Mouse (Mus musculus) urinary bladder, postnatal 14 days (tissue): ENCODE results near the gene Myof.

Experiments used
- DNase-seq: peaks from one replicate; pipeline ENCODE4 v3.0.0; 2021; ENCODE audit warnings: low spot score

The Myof gene

GRCm38 (mm10) chr19:38043281-38043981, at the start of gene Myof:
Gene Myof, minus strand, starts transcription at chr19:38043577.
- peak; percentile 83 for DNase-seq

- DNase-seq, result no peak
Measured at GRCm38 (mm10) chr19:38091512-38091985, 48.2 kb upstream of the Myof start.

GRCm38 (mm10) chr19:38089358-38089757, 46.0 kb upstream of the Myof start:
- no peak for DNase-seq

- DNase-seq, result peak; percentile 57
Measured at GRCm38 (mm10) chr19:38086948-38087551, 43.7 kb upstream of the Myof start.

GRCm38 (mm10) chr19:38085841-38086240, 42.5 kb upstream of the Myof start:
- no peak for DNase-seq

GRCm38 (mm10) chr19:38082931-38083525, 39.7 kb upstream of the Myof start:
- no peak for DNase-seq

- no peak for DNase-seq
Measured at GRCm38 (mm10) chr19:38081361-38081760, 38.0 kb upstream of the Myof start.

- DNase-seq, result no peak
Measured at GRCm38 (mm10) chr19:38077851-38078540, 34.6 kb upstream of the Myof start.

- DNase-seq, result no peak
Measured at GRCm38 (mm10) chr19:38076251-38076650, 32.9 kb upstream of the Myof start.

- DNase-seq, result no peak
Measured at GRCm38 (mm10) chr19:38075051-38075450, 31.7 kb upstream of the Myof start.

GRCm38 (mm10) chr19:38073226-38073625, 29.8 kb upstream of the Myof start:
- DNase-seq, result no peak

- no peak for DNase-seq
Measured at GRCm38 (mm10) chr19:38064051-38064450, 20.7 kb upstream of the Myof start.

- DNase-seq, result no peak
Measured at GRCm38 (mm10) chr19:38063201-38063600, 19.8 kb upstream of the Myof start.

GRCm38 (mm10) chr19:38056931-38057330, 13.6 kb upstream of the Myof start:
- DNase-seq, result no peak

- DNase-seq, result no peak
Measured at GRCm38 (mm10) chr19:38056276-38056675, 12.9 kb upstream of the Myof start.

- no peak for DNase-seq
Measured at GRCm38 (mm10) chr19:38055798-38056197, 12.4 kb upstream of the Myof start.

- peak; percentile 98 for DNase-seq
Measured at GRCm38 (mm10) chr19:38054720-38055192, 11.4 kb upstream of the Myof start, which contains the start of gene Cep55. Gene Cep55, plus strand, starts transcription at chr19:38055011.

GRCm38 (mm10) chr19:38054149-38054719, 10.9 kb upstream of the Myof start:
- DNase-seq, result peak; percentile 81

- no peak for DNase-seq
Measured at GRCm38 (mm10) chr19:38053227-38054041, 10.1 kb upstream of the Myof start.

GRCm38 (mm10) chr19:38049686-38050085, 6.3 kb upstream of the Myof start:
- DNase-seq, result no peak

- DNase-seq, result no peak
Measured at GRCm38 (mm10) chr19:38045198-38045597, 1.8 kb upstream of the Myof start.
